Mouse (Mus musculus): ENCODE results near the gene Dlst.

DNA sequence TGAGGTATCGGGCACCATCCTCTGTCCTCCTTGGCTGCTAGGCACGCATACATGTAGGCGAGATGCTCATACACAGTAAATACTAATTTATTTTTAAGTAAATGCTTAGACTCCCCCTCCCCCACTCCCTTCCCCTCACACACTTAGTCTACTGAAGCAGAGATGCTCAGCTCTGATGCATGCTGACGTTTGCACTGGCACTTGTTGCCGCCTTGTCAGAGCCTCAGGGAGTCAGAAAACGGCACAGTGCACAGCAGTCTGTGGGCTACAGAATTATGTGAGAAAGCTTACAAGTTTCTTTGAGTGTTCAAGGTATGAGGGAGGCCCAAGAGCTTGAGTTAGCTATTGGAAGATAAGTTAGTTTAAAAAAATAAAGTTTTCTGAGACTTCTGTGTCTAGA is 20.7 kb downstream of the Dlst start:
- no peak for TF ChIP-seq TCF12 (IDR thresholded peaks at IDR 0.05; ENCODE audit: insufficient read depth, poor library complexity, severe bottlenecking)
- TF ChIP-seq POLR2A (IDR thresholded peaks at IDR 0.05; ENCODE audit: insufficient read length, low read depth): no peak
- TF ChIP-seq USF1 (IDR thresholded peaks at IDR 0.05; ENCODE audit: low read depth): no peak

Measured in myocyte (in vitro differentiated cells).